Mouse (Mus musculus) embryonic facial prominence, embryonic 15.5 days (tissue): Measurements from ENCODE around the gene Acap1. TPM values are rescaled to one million over a fixed set of nuclear protein-coding genes. Genes with fewer than 3 reads are reported as not detected.

ENCODE experiments used
- ATAC-seq: fragments of 200-750 bp; cut with Nextera tagmentation; 2 replicates; pipeline ENCODE4 v1.8.0; 2017; ENCODE audit warnings: low read depth, moderate TSS enrichment; ENCODE audit not compliant: insufficient number of reproducible peaks, low FRiP score, low TSS enrichment
- H3K27ac ChIP-seq: fragments of 300-500 bp; sonication (generic); replicated peaks from 2 replicates; pipeline ENCODE4 v1.5.1; 2015; ENCODE audit warnings: mild to moderate bottlenecking, inconsistent platforms
- H3K27me3 ChIP-seq: fragments of 300-500 bp; sonication (generic); 2 replicates; pipeline ENCODE4 v1.6.1; 2015; ENCODE audit warnings: inconsistent platforms
- H3K36me3 ChIP-seq: fragments of 300-500 bp; sonication (generic); 2 replicates; pipeline ENCODE4 v1.6.1; 2015; ENCODE audit warnings: mild to moderate bottlenecking, inconsistent platforms
- H3K4me1 ChIP-seq: fragments of 300-500 bp; sonication (generic); 2 replicates; pipeline ENCODE4 v1.6.1; 2015; ENCODE audit warnings: inconsistent platforms
- H3K4me2 ChIP-seq: fragments of 300-500 bp; sonication (generic); replicated peaks from 2 replicates; pipeline ENCODE4 v1.6.1; 2015; ENCODE audit warnings: mild to moderate bottlenecking, inconsistent platforms
- H3K4me3 ChIP-seq: fragments of 300-500 bp; sonication (generic); replicated peaks from 2 replicates; pipeline ENCODE4 v1.5.1; 2015; ENCODE audit warnings: mild to moderate bottlenecking, inconsistent platforms
- H3K9ac ChIP-seq: fragments of 300-500 bp; sonication (generic); 2 replicates; pipeline ENCODE4 v1.6.1; 2015; ENCODE audit warnings: inconsistent platforms
- H3K9me3 ChIP-seq: fragments of 300-500 bp; sonication (generic); replicated peaks from 2 replicates; pipeline ENCODE4 v1.6.1; 2016; ENCODE audit warnings: inconsistent platforms
- WGBS: fragments of 180-500 bp; shearing (Covaris S2); methylation state at CpG from one replicate; pipeline ENCODE4 v1.1.7; 2015; 5-methylcytosine and 5-hydroxymethylcytosine counted together
- microRNA-seq: library from miRNA; unstranded; fragments of <30 nt; microRNA quantifications from one replicate; pipeline ENCODE4, GENCODE M21; 2016; ENCODE audit warnings: borderline number of aligned reads
- polyA plus RNA-seq: library from polyadenylated mRNA; unstranded; fragments of >200 nt; fragmentation: Nextera tagmentation; extraction: Ambion mirVana; gene quantifications from 2 replicates; pipeline ENCODE4 v1.2.1, GENCODE M21; 2015

Acap1 gene
- polyA plus RNA-seq, 1 experiment from 2014 or later: 1.8 TPM

GRCm38 (mm10) chr11:69834001-69834549, 61.3 kb downstream of the Acap1 start:
- Histone ChIP-seq H3K9me3 (no peaks in the 10 kb centered on the region), H3K4me3 (peak overlapping the region; percentile 72), H3K27ac (0 out of 2 replicates have a peak overlapping the region, but pooled peaks have one; percentile 36), H3K36me3 (peaks cover 16% of the 10 kb centered on the region), H3K27me3 (no peaks in the 10 kb centered on the region), H3K9ac (peak overlapping the region; percentile 35), H3K4me1 (peaks cover 43% of the 10 kb centered on the region), H3K4me2 (peak overlapping the region; percentile 84)
- no peak for ATAC-seq
- 7% methylated on average over 43 of the region's 48 CpGs for WGBS

GRCm38 (mm10) chr11:69833554-69833953, 61.8 kb downstream of the Acap1 start:
- peaks cover 39% of the 10 kb centered on the region for H3K4me1 ChIP-seq
- peaks cover 16% of the 10 kb centered on the region for H3K36me3 ChIP-seq
- H3K4me3 ChIP-seq: peak overlapping the region; percentile 72
- H3K27ac ChIP-seq: 0 out of 2 replicates have a peak overlapping the region, but pooled peaks have one; percentile 34
- H3K9me3 ChIP-seq: no peaks in the 10 kb centered on the region
- H3K9ac ChIP-seq: peak overlapping the region; percentile 35
- no peak for ATAC-seq
- WGBS: 58% methylated on average over 8 of the region's 8 CpGs
- no peaks in the 10 kb centered on the region for H3K27me3 ChIP-seq
- H3K4me2 ChIP-seq: peak overlapping the region; percentile 84

Small RNA genes within 50 kb of the gene (microRNA-seq; reads per million reads assigned to microRNA genes)
- gene Mir6924: not detected

Other genes with a start within 250 kb of the Acap1 start
- gene Sox15, start 240.2 kb downstream of the Acap1 start, polyA plus RNA-seq: 5.2 TPM in 2 replicates
- gene Mpdu1, start 232.9 kb downstream of the Acap1 start, polyA plus RNA-seq: 66.5 and 67.3 TPM in 2 replicates
- gene Cd68, start 229.4 kb downstream of the Acap1 start, polyA plus RNA-seq: 26.3 and 28.3 TPM in 2 replicates
- gene Eif4a1, start 223.1 kb downstream of the Acap1 start, polyA plus RNA-seq: 447 and 512 TPM in 2 replicates
- gene Senp3, start 213.5 kb downstream of the Acap1 start, polyA plus RNA-seq: 83.7 and 90.5 TPM in 2 replicates
- gene Tnfsf13, start 209.8 kb downstream of the Acap1 start, polyA plus RNA-seq: 1.0 and 1.1 TPM in 2 replicates
- gene Tnfsf12, start 199.7 kb downstream of the Acap1 start, polyA plus RNA-seq: 11.9 and 13.3 TPM in 2 replicates
- 4.0 and 6.0 TPM in 2 replicates for gene Tnfsfm13, start 199.4 kb downstream of the Acap1 start, polyA plus RNA-seq
- 24.3 and 28.2 TPM in 2 replicates for gene Polr2a, start 136.9 kb downstream of the Acap1 start, polyA plus RNA-seq
- 0.15 and 0.18 TPM in 2 replicates for gene Slc35g3, start 133.6 kb downstream of the Acap1 start, polyA plus RNA-seq
- 5.7 and 6.1 TPM in 2 replicates for gene Zbtb4, start 129.6 kb downstream of the Acap1 start, polyA plus RNA-seq
- 29.3 and 38.6 TPM in 2 replicates for gene Chrnb1, start 99.6 kb downstream of the Acap1 start, polyA plus RNA-seq
- gene Fgf11, start 93.7 kb downstream of the Acap1 start, polyA plus RNA-seq: 4.1 and 4.4 TPM in 2 replicates
- gene Tmem102, start 89.9 kb downstream of the Acap1 start, polyA plus RNA-seq: 7.5 and 10.0 TPM in 2 replicates
- gene Gm39566, start 80.2 kb downstream of the Acap1 start, polyA plus RNA-seq: not detected in 2 replicates
- gene Spem2, start 77.1 kb downstream of the Acap1 start, polyA plus RNA-seq: not detected in 2 replicates
- gene Spem1, start 73.4 kb downstream of the Acap1 start, polyA plus RNA-seq: 0.16 and 0.38 TPM in 2 replicates
- gene Nlgn2, start 57.8 kb downstream of the Acap1 start, polyA plus RNA-seq: 10.6 and 11.6 TPM in 2 replicates
- gene Tmem256, start 57.0 kb downstream of the Acap1 start, polyA plus RNA-seq: 388 and 399 TPM in 2 replicates
- gene Plscr3, start 49.2 kb downstream of the Acap1 start, polyA plus RNA-seq: 126 and 148 TPM in 2 replicates
- 6.9 TPM in 2 replicates for gene Tnk1, start 36.8 kb downstream of the Acap1 start, polyA plus RNA-seq
- gene Tmem95, start 17.5 kb downstream of the Acap1 start, polyA plus RNA-seq: 0.35 and 0.47 TPM in 2 replicates
- gene Kctd11, start 14.1 kb downstream of the Acap1 start, polyA plus RNA-seq: 13.8 and 18.1 TPM in 2 replicates
- gene 2810408A11Rik, start 5.4 kb upstream of the Acap1 start, polyA plus RNA-seq: 8.7 and 9.4 TPM in 2 replicates
- 7.8 and 8.5 TPM in 2 replicates for gene Neurl4, start 5.5 kb upstream of the Acap1 start, polyA plus RNA-seq
- 84.5 and 85.1 TPM in 2 replicates for gene Gps2, start 18.3 kb upstream of the Acap1 start, polyA plus RNA-seq
- 1,531 and 1,570 TPM in 2 replicates for gene Eif5a, start 26.4 kb upstream of the Acap1 start, polyA plus RNA-seq
- gene Ybx2, start 40.3 kb upstream of the Acap1 start, polyA plus RNA-seq: 2.7 and 6.2 TPM in 2 replicates
- 21.1 and 21.7 TPM in 2 replicates for gene Slc2a4, start 52.6 kb upstream of the Acap1 start, polyA plus RNA-seq
- 37.5 and 57.4 TPM in 2 replicates for gene Cldn7, start 69.2 kb upstream of the Acap1 start, polyA plus RNA-seq
- gene Ctdnep1, start 85.6 kb upstream of the Acap1 start, polyA plus RNA-seq: 31.6 and 34.9 TPM in 2 replicates
- gene Elp5, start 87.0 kb upstream of the Acap1 start, polyA plus RNA-seq: 112 and 113 TPM in 2 replicates
- 543 and 559 TPM in 2 replicates for gene Gabarap, start 95.6 kb upstream of the Acap1 start, polyA plus RNA-seq
- gene Phf23, start 100.2 kb upstream of the Acap1 start, polyA plus RNA-seq: 77.8 and 83.0 TPM in 2 replicates
- gene Dvl2, start 105.1 kb upstream of the Acap1 start, polyA plus RNA-seq: 47.3 and 52.3 TPM in 2 replicates
- 95.6 and 97.7 TPM in 2 replicates for gene Acadvl, start 119.9 kb upstream of the Acap1 start, polyA plus RNA-seq
- gene Dlg4, start 121.4 kb upstream of the Acap1 start, polyA plus RNA-seq: 11.4 and 14.4 TPM in 2 replicates
- 0.24 and 0.27 TPM in 2 replicates for gene Asgr1, start 158.5 kb upstream of the Acap1 start, polyA plus RNA-seq
- 0.12 and 0.26 TPM in 2 replicates for gene Asgr2, start 197.1 kb upstream of the Acap1 start, polyA plus RNA-seq
- gene Mgl2, start 234.8 kb upstream of the Acap1 start, polyA plus RNA-seq: 0.42 and 2.1 TPM in 2 replicates